Mouse (Mus musculus) activated CD4-positive, CD25-positive, alpha-beta regulatory T cell, adult 4 months (primary cell): ENCODE data around the gene Tom1l2. TPM values are rescaled to one million over a fixed set of nuclear protein-coding genes. Genes with fewer than 3 reads are reported as not detected.

ENCODE experiments used
- ATAC-seq: one replicate; pipeline ENCODE4 v1.8.0; 2017
- polyA plus RNA-seq, 2 experiments: library from polyadenylated mRNA; unstranded; fragments of 100-300 nt; shearing (Covaris generic); gene quantifications; one replicate each; pipeline ENCODE4 v1.2.1; 2017

The Tom1l2 gene
- polyA plus RNA-seq = 10 to 100 TPM; 15.2 to 20.8 TPM

GRCm38 (mm10) chr11:60352559-60353411, at the start of gene Tom1l2, which contains the start of gene Drc3:
Tom1l2 (minus strand) TSS chr11:60352905.
Drc3 (plus strand) TSS chr11:60353329.
- peak; percentile 94 for ATAC-seq

GRCm38 (mm10) chr11:60397172-60397571, 44.5 kb upstream of the Tom1l2 start:
- ATAC-seq = no peak

GRCm38 (mm10) chr11:60396546-60396945, 43.8 kb upstream of the Tom1l2 start:
- ATAC-seq = no peak

- no peak for ATAC-seq
Measured at GRCm38 (mm10) chr11:60391346-60391745, 38.6 kb upstream of the Tom1l2 start.

GRCm38 (mm10) chr11:60387944-60388343, 35.2 kb upstream of the Tom1l2 start:
- no peak for ATAC-seq

- no peak for ATAC-seq
Measured at GRCm38 (mm10) chr11:60385946-60386345, 33.2 kb upstream of the Tom1l2 start.

- ATAC-seq = no peak
Measured at GRCm38 (mm10) chr11:60384762-60385421, 32.2 kb upstream of the Tom1l2 start.

- ATAC-seq = no peak
Measured at GRCm38 (mm10) chr11:60383518-60383917, 30.8 kb upstream of the Tom1l2 start.

- no peak for ATAC-seq
Measured at GRCm38 (mm10) chr11:60374481-60374880, 21.8 kb upstream of the Tom1l2 start.

GRCm38 (mm10) chr11:60370431-60370830, 17.7 kb upstream of the Tom1l2 start:
- no peak for ATAC-seq

- ATAC-seq = no peak
Measured at GRCm38 (mm10) chr11:60369448-60369847, 16.7 kb upstream of the Tom1l2 start.

GRCm38 (mm10) chr11:60368909-60369308, 16.2 kb upstream of the Tom1l2 start:
- no peak for ATAC-seq

- no peak for ATAC-seq
Measured at GRCm38 (mm10) chr11:60367256-60367655, 14.6 kb upstream of the Tom1l2 start.

- no peak for ATAC-seq
Measured at GRCm38 (mm10) chr11:60366239-60367019, 13.7 kb upstream of the Tom1l2 start.

GRCm38 (mm10) chr11:60360631-60361201, 8.0 kb upstream of the Tom1l2 start:
- no peak for ATAC-seq

GRCm38 (mm10) chr11:60359936-60360335, 7.2 kb upstream of the Tom1l2 start:
- ATAC-seq = no peak

GRCm38 (mm10) chr11:60359138-60359537, 6.4 kb upstream of the Tom1l2 start:
- no peak for ATAC-seq

- ATAC-seq = no peak
Measured at GRCm38 (mm10) chr11:60358548-60358947, 5.8 kb upstream of the Tom1l2 start.

GRCm38 (mm10) chr11:60357116-60357515, 4.4 kb upstream of the Tom1l2 start:
- no peak for ATAC-seq

- no peak for ATAC-seq
Measured at GRCm38 (mm10) chr11:60355952-60356351, 3.2 kb upstream of the Tom1l2 start.

GRCm38 (mm10) chr11:60351925-60352371, 757 bp downstream of the Tom1l2 start:
- no peak for ATAC-seq

- no peak for ATAC-seq
Measured at GRCm38 (mm10) chr11:60351388-60351787, 1.3 kb downstream of the Tom1l2 start.

- no peak for ATAC-seq
Measured at GRCm38 (mm10) chr11:60346537-60346936, 6.2 kb downstream of the Tom1l2 start.
